Comparison of ENCODE assay signal across 28 mouse cellular contexts in genomic region chr1:122007749-122008148, GRCm38 (mm10).
A peak's percentile ranks its signal among the peaks of the same experiment; 100 is the strongest.
DNase-seq lines count a peak whose midpoint lies in the region; ATAC-seq and TF ChIP-seq lines count a peak whose summit lies in the region.
"Had no signal": no experiment of that assay in that cellular context is flagged by ENCODE, and none has a peak within 500 bp of the region (broad histone marks: within the 10 kb centered on the region; RNA-seq: fewer than 3 reads in every experiment).

No protein-coding gene starts in this region.

- no peaks in the 10 kb centered on the region for H3K4me1 ChIP-seq in lung, embryonic 14.5 days (ENCODE audit: insufficient read depth)
- no peaks in the 10 kb centered on the region for H3K4me1 ChIP-seq in E14TG2a.4 (replicated peaks; ENCODE audit: low read depth, low read length)
- H3K4me1 ChIP-seq in MEL (ENCODE audit: control insufficient read depth in 1 of 2, insufficient read depth in 2 of 2, low read length in 2 of 2): no peaks in the 10 kb centered on the region
- H3K4me1 ChIP-seq: forebrain, embryonic 13.5 days; heart, embryonic 10.5 days; heart, embryonic 15.5 days; intestine, embryonic 15.5 days; limb, embryonic 10.5 days; limb, embryonic 15.5 days; midbrain, embryonic 13.5 days; neural tube, embryonic 13.5 days had no signal

- no peak overlapping the region for H3K9ac ChIP-seq in lung, embryonic 14.5 days
- H3K9ac ChIP-seq in MEL (ENCODE audit: control insufficient read depth, low read depth, low read length, poor library complexity, severe bottlenecking): no peak overlapping the region
- H3K9ac ChIP-seq: forebrain, embryonic 13.5 days; heart, embryonic 15.5 days; intestine, embryonic 15.5 days; limb, embryonic 15.5 days; midbrain, embryonic 13.5 days; neural tube, embryonic 13.5 days had no signal

- no peaks in the 10 kb centered on the region for H3K36me3 ChIP-seq in lung, embryonic 14.5 days (ENCODE audit: insufficient read depth)
- H3K36me3 ChIP-seq in E14TG2a.4 (ENCODE audit: insufficient read depth, low read length) (no peaks in the 10 kb centered on the region), MEL (ENCODE audit: control insufficient read depth in 1 of 2, insufficient read depth in 2 of 2, low read length in 2 of 2) (no peaks in the 10 kb centered on the region)
- H3K36me3 ChIP-seq: heart, embryonic 10.5 days; heart, embryonic 15.5 days; intestine, embryonic 15.5 days; limb, embryonic 10.5 days; limb, embryonic 15.5 days; midbrain, embryonic 13.5 days; neural tube, embryonic 13.5 days had no signal

- H3K27ac ChIP-seq in lung, embryonic 14.5 days (ENCODE audit: low read depth): no peak overlapping the region
- H3K27ac ChIP-seq in MEL (ENCODE audit: control insufficient read depth, low read depth, low read length): no peak overlapping the region
- H3K27ac ChIP-seq: forebrain, embryonic 13.5 days; heart, embryonic 10.5 days; heart, embryonic 15.5 days; intestine, embryonic 15.5 days; kidney, postnatal 0 days; limb, embryonic 10.5 days; limb, embryonic 15.5 days; macrophage; midbrain, embryonic 13.5 days; neural tube, embryonic 13.5 days had no signal

- no peaks in the 10 kb centered on the region for H3K79me2 ChIP-seq in MEL (ENCODE audit: control insufficient read depth, insufficient read depth, low read length, poor library complexity)

- no peak for ATAC-seq in lung, embryonic 14.5 days (ENCODE audit: insufficient read depth)
- ATAC-seq: forebrain, embryonic 13.5 days; hindbrain, embryonic 16.5 days; intestine, embryonic 15.5 days; lung, postnatal 0 days; midbrain, embryonic 13.5 days had no signal

- 82% methylated on average over 2 of the region's 2 CpGs for WGBS in lung, embryonic 14.5 days

- DNase-seq in lung, embryonic 14.5 days: no peak
- no peak for DNase-seq in lung, postnatal 4 days
- DNase-seq in MEL (ENCODE audit: low read depth, low spot score): peak; percentile 9
- DNase-seq in gastrocnemius, postnatal 4 days (ENCODE audit: low spot score in 2 of 2): no peak
- no peak for DNase-seq in cerebellum, postnatal 10 days
- no peak for DNase-seq in ovary, postnatal 14 days (ENCODE audit: low spot score)
- DNase-seq: adrenal gland, postnatal 25 days; cerebellum, adult 18-20 months; cerebellum, postnatal 25 days; gastrocnemius, postnatal 14 days; heart, adult 11 months; kidney, adult 8-10 months; layer of hippocampus, adult 9-11 months; thymus, adult 18-20 months; thymus, postnatal 25 days had no signal

- H3K4me3 ChIP-seq in lung, embryonic 14.5 days (ENCODE audit: low read depth, low read length): no peak overlapping the region
- no peak overlapping the region for H3K4me3 ChIP-seq in E14TG2a.4 (replicated peaks; ENCODE audit: low read length)
- H3K4me3 ChIP-seq in MEL (ENCODE audit: control insufficient read depth in 1 of 2, insufficient read depth in 1 of 2, low read depth in 2 of 2, low read length in 2 of 2): no peak overlapping the region
- H3K4me3 ChIP-seq: forebrain, embryonic 13.5 days; heart, embryonic 10.5 days; heart, embryonic 15.5 days; intestine, embryonic 15.5 days; limb, embryonic 10.5 days; limb, embryonic 15.5 days; midbrain, embryonic 13.5 days; neural tube, embryonic 13.5 days had no signal

- TF ChIP-seq CTCF in lung, embryonic 14.5 days (IDR thresholded peaks at IDR 0.05; ENCODE audit: low read depth): peak; percentile 5; the same call in 1 of the 2 replicates
- TF ChIP-seq CTCF in E14TG2a.4 (conservative IDR thresholded peaks at IDR 0.05; ENCODE audit: low read length) (peak; percentile 53), MEL (IDR thresholded peaks at IDR 0.05 in 2 of 3, conservative IDR thresholded peaks at IDR 0.05 in 1 of 3; ENCODE audit: control insufficient read depth in 1 of 3, insufficient read depth in 1 of 3, low read depth in 2 of 3, low read length in 3 of 3, poor library complexity in 1 of 3, severe bottlenecking in 1 of 3) (peak in 2 of 3 experiments; percentile 8 to 23; a peak in 1 of 6 replicates)

- TF ChIP-seq POLR2A in MEL (IDR thresholded peaks at IDR 0.05; ENCODE audit: control insufficient read depth in 1 of 2, insufficient read depth in 1 of 2, low read depth in 1 of 2, low read length in 2 of 2, poor library complexity in 1 of 2): no peak

- H3K27me3 ChIP-seq in lung, embryonic 14.5 days (ENCODE audit: insufficient read depth, low read length): no peaks in the 10 kb centered on the region
- H3K27me3 ChIP-seq in E14TG2a.4 (ENCODE audit: insufficient read depth, low read length): no peaks in the 10 kb centered on the region
- H3K27me3 ChIP-seq in MEL (ENCODE audit: control insufficient read depth in 1 of 2, insufficient read depth in 2 of 2, low read length in 2 of 2): no peaks in the 10 kb centered on the region
- H3K27me3 ChIP-seq: forebrain, embryonic 13.5 days; heart, embryonic 15.5 days; intestine, embryonic 15.5 days; limb, embryonic 15.5 days; midbrain, embryonic 13.5 days; neural tube, embryonic 13.5 days had no signal

- TF ChIP-seq RAD21 in MEL (IDR thresholded peaks at IDR 0.05; ENCODE audit: low read depth, low read length): peak; percentile 10

- TF ChIP-seq EP300 in MEL (IDR thresholded peaks at IDR 0.05; ENCODE audit: low read depth in 1 of 2, low read length in 2 of 2): no peak

- H3K4me2 ChIP-seq in lung, embryonic 14.5 days: no peak overlapping the region
- H3K4me2 ChIP-seq: forebrain, embryonic 13.5 days; heart, embryonic 15.5 days; intestine, embryonic 15.5 days; limb, embryonic 15.5 days; midbrain, embryonic 13.5 days; neural tube, embryonic 13.5 days had no signal

- no peaks in the 10 kb centered on the region for H3K9me3 ChIP-seq in lung, embryonic 14.5 days (ENCODE audit: low read depth, low read length)
- H3K9me3 ChIP-seq in E14TG2a.4 (ENCODE audit: low read length): no peaks in the 10 kb centered on the region
- H3K9me3 ChIP-seq in MEL (replicated peaks; ENCODE audit: insufficient read depth, low read length): no peaks in the 10 kb centered on the region
- H3K9me3 ChIP-seq: forebrain, embryonic 13.5 days; heart, embryonic 10.5 days; heart, embryonic 15.5 days; intestine, embryonic 15.5 days; limb, embryonic 10.5 days; limb, embryonic 15.5 days; midbrain, embryonic 13.5 days; neural tube, embryonic 13.5 days had no signal

TF ChIP-seq in MEL, 35 proteins besides CTCF, POLR2A, EP300 and RAD21:
- TF ChIP-seq ZKSCAN1 (IDR thresholded peaks at IDR 0.05; ENCODE audit: low read depth, low read length) (no peak), E2F4 (IDR thresholded peaks at IDR 0.05; ENCODE audit: borderline replicate concordance, low read depth, low read length) (no peak), KAT2A (conservative IDR thresholded peaks at IDR 0.05; ENCODE audit: low read depth, low read length) (no peak), GATA1 (IDR thresholded peaks at IDR 0.05; ENCODE audit: low read depth, low read length) (no peak), ZMIZ1 (IDR thresholded peaks at IDR 0.05; ENCODE audit: low read depth, low read length) (no peak), BHLHE40 (IDR thresholded peaks at IDR 0.05; ENCODE audit: borderline replicate concordance, low read depth, low read length) (no peak), USF2 (IDR thresholded peaks at IDR 0.05; ENCODE audit: borderline replicate concordance in 1 of 2, insufficient read depth in 1 of 2, low read depth in 1 of 2, low read length in 2 of 2) (no peak), MAFK (IDR thresholded peaks at IDR 0.05; ENCODE audit: borderline replicate concordance, low read depth, low read length) (no peak), POLR2AphosphoS5 (IDR thresholded peaks at IDR 0.05; ENCODE audit: borderline replicate concordance, low read depth, low read length) (no peak), TCF12 (IDR thresholded peaks at IDR 0.05; ENCODE audit: low read depth, low read length) (no peak), MAX (IDR thresholded peaks at IDR 0.05; ENCODE audit: low read length) (no peak), USF1 (IDR thresholded peaks at IDR 0.05; ENCODE audit: low read depth, low read length) (no peak), TBP (IDR thresholded peaks at IDR 0.05; ENCODE audit: low read depth, low read length) (no peak), SIN3A (IDR thresholded peaks at IDR 0.05; ENCODE audit: low read length) (no peak), CHD1 (IDR thresholded peaks at IDR 0.05; ENCODE audit: low read depth, low read length) (no peak), ELF1 (IDR thresholded peaks at IDR 0.05; ENCODE audit: low read depth, low read length) (no peak), MXI1 (IDR thresholded peaks at IDR 0.05; ENCODE audit: low read depth, low read length) (no peak), NRF1 (IDR thresholded peaks at IDR 0.05; ENCODE audit: insufficient read depth, low read depth, low read length, poor library complexity, severe bottlenecking) (no peak), HCFC1 (IDR thresholded peaks at IDR 0.05; ENCODE audit: low read depth, low read length) (no peak)
TF ChIP-seq in MEL: peak in this region for 0.
